Mouse (Mus musculus): Measurements from ENCODE around the gene Ccl24.

Gene Ccl24

DNA sequence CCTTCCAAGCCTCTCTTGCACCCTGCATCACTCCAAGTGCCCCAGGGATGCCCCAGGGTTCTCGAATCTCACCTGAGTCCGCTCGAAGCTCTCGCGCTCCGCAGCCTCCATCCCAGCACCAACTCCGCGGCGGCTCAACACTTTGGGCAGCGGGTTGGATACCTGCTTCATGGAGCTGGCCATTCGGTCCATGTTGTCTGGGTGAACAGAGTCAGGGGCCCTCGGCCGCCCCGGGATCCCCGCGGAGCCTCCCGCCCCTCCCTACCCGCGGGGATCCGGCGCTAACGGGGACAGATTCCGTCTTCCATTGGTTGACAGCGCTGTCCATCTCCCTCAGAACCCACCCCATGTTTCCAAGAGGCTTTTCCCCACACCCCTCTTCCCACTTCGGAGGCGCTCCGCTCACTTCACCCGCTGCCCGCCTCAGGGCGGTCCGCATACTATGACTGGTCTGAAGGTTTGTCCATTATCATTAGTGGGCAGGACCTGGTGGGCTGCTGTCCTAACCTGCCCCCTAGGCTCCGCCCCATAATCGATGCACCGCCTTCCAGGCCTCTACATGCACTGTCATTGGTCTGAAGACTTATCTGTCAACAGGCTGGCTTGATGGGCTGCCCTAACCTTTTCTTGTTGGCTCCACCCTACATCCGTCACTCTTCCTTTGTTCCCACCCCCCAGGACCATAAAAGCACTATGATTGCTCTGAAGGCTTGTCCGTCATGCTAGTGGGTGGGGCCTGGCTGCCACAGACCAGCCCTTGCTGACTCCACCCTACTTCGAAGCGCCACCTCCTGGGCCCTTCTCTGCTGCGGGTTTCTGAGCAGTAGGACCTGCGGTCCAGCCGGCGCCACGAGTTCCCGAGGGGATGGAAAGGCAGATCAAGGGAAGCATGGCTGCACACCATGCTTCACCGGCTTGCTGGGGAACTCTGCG is 27.7 kb downstream of the Ccl24 start, which contains the start of gene Hip1:
TSS of gene Hip1 (minus strand) at position 256 of the 933 bp plus-strand sequence.
- DNase-seq (ENCODE audit: extremely low read depth, low read depth): peak; percentile 88

- DNase-seq (ENCODE audit: extremely low read depth, low read depth): no peak
Measured at GRCm38 (mm10) chr5:135544032-135544558, 28.8 kb downstream of the Ccl24 start.

- DNase-seq (ENCODE audit: extremely low read depth, low read depth): no peak
Measured at GRCm38 (mm10) chr5:135537794-135538214, 35.0 kb downstream of the Ccl24 start.

GRCm38 (mm10) chr5:135537326-135537725 is 35.5 kb downstream of the Ccl24 start:
- no peak for DNase-seq (ENCODE audit: extremely low read depth, low read depth)

GRCm38 (mm10) chr5:135535867-135536266 is 37.0 kb downstream of the Ccl24 start:
- no peak for DNase-seq (ENCODE audit: extremely low read depth, low read depth)

GRCm38 (mm10) chr5:135533431-135533830 is 39.4 kb downstream of the Ccl24 start:
- no peak for DNase-seq (ENCODE audit: extremely low read depth, low read depth)

DNA sequence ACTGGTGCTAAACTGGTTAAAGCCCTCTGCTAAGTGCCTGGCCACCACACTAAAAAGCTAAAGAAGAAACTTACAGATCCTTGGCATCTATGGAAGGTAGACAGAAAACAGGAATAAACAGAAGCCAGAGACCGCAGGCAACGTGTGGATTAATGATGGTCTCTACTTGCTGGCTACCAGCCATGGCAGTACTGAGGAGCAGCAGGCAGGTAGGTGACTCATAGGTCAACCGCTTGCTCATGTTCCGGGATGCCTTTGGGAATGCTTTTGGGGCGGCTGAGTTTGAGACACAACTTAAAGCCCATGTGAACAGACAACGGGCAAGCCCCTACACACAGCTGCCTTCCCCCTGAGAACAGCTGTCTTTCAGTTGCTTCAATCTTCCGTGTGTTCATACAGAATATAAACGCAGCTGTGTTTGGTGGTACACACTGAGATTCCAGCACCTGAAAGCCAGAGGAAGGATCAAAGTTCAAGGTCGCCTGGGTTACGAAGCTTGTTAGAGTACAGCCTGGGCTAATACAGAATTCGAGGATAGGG is 41.5 kb downstream of the Ccl24 start:
- no peak for DNase-seq (ENCODE audit: extremely low read depth, low read depth)

DNA sequence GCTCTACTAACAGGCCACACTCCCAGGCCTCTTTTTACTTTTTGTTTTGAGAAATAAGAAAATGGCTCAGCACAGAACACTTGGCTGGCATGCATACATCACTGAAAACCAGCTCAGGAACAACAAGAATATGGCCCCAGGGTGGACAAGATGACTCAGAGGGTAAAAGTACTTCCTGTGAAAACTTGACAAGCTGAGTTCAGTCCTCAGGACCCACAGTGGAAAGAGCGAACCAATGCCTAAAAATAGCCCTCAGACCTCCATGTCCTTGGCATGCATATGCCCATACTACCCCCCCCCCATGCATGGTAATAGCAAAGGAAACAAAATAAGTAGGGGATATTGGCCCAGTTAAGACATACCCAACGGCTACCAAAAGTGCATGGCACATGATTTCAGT is 42.9 kb downstream of the Ccl24 start:
- no peak for DNase-seq (ENCODE audit: extremely low read depth, low read depth)

GRCm38 (mm10) chr5:135529310-135529709 is 43.5 kb downstream of the Ccl24 start:
- DNase-seq (ENCODE audit: extremely low read depth, low read depth): no peak

DNA sequence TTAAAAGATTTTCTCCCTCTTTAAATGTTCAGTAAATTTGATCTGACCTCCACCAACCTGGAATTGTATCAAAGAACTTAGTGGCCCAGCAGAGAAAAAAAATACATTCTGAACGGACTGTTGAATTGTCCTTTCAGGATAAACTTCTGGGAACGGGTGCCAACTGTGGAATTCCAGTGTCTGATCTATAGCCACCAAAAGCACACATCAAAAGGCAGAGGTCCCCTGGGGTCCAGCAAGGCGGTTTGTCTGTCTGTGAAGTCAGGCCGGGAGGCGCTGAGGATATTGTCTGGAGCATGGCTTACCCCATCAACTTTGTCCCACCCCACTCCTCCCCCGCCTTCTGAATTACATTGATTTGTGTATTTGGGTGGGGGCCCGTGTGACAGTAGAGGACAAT is 44.9 kb downstream of the Ccl24 start:
- DNase-seq (ENCODE audit: extremely low read depth, low read depth): no peak

- DNase-seq (ENCODE audit: extremely low read depth, low read depth): no peak
Measured at GRCm38 (mm10) chr5:135524660-135525560, 47.9 kb downstream of the Ccl24 start.

DNA sequence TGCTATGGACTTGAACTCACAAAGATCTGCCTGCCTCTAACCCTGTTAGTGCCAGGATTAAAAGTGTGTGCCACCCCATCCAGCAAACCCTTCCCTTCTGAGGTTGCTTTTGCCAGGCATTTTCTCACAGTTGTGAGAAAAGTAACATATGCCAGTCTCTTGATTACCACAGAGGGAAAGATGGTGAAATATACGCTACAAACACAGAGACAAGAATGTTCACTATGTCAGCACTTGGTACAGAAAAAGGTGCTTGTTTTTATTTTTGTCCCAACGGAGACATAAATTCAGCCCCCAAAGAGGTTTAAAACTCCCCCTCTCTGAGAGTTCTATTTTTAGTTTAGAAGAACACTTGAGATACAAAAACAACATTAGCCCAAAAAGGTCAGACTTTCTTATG is 48.8 kb downstream of the Ccl24 start:
- DNase-seq (ENCODE audit: extremely low read depth, low read depth): no peak

GRCm38 (mm10) chr5:135522111-135522722 is 50.6 kb downstream of the Ccl24 start:
- no peak for DNase-seq (ENCODE audit: extremely low read depth, low read depth)
